Mouse (Mus musculus) right cerebral cortex, adult 2 months (tissue): ENCODE results near the gene Cpsf6.

Experiments
- DNase-seq, 2 experiments: peaks; one replicate each; pipeline ENCODE4 v3.0.0; 2021 to 2022; ENCODE audit warnings: low spot score in 2 of 2

Cpsf6 gene

DNA sequence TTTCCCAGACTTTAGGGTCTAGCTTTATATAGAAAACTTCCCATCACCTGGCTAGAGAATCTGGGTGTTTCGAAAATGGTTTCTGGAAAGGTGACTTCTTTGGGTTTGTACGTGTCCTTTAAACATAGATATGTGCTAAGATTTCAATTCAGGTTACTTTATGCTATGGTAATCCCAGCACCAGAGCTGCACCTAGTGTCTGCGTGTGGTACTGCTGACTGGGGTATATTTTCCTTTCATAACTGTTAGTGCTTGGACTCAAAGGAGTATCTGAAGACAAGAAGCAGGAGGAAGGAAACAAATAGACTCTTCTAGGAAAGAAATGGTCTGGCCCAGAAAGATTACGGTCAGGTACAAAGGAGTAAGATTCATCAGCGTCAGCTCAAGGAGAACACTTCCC lies 49.3 kb downstream of the Cpsf6 start:
- DNase-seq: no peak

DNA sequence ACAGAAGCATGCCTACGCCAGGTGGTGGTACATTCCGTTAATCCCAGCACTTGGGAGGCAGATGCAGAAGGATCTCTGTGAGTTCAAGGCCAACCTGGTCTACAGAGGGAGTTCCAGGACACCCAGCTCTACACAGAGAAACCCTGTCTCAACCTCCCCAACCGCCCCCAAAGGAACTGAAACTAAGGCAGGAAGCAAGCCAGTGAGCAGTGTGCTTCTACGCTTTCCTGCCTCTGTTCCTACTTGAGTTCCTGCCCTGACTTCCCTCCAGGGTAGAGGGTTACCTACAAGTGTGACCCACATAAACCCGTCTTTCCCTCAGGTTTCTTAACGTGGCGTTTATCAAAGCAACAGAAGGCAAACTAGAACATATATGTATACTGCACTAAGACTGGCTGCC lies 56.0 kb downstream of the Cpsf6 start:
- no peak for DNase-seq

DNA sequence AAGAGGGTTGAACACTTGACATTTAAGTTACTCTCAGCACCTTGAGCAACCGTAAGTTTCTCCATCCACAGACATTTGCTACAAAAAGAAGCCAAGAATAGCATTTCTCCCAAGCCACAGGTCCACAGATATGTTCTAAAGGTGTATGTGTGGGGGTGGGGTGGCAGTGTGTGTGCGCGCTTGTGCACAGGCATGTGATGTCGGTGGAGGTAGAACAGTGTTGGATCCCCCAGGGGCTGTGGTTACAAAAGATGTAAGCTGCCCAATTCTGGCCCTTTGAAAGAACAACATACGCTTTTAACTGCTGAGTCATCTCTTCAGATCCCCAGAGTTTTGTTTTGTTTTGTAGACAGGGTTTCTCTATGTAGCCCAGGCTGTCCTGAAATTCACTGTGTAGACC lies 57.2 kb downstream of the Cpsf6 start:
- DNase-seq: no peak

DNA sequence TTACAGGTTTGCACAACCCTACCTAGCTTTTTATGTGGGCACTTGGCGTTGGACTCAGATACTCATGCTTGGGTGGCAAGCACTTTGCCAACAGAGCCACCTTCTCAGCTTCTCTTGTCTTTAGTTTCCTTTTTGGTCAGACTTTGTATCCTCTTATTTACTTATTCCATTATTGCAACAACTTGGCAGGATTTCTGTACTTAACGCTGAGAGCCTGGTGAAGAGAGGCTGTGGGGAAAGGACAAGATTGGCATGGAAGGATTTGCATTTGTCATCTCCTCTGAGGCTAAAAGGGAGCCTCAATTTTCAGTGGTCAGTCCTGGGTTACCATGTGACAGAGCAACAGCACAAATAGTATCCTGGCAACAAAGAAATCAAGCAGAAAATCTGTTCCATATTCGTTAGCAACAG lies 59.2 kb downstream of the Cpsf6 start:
- DNase-seq: no peak

DNA sequence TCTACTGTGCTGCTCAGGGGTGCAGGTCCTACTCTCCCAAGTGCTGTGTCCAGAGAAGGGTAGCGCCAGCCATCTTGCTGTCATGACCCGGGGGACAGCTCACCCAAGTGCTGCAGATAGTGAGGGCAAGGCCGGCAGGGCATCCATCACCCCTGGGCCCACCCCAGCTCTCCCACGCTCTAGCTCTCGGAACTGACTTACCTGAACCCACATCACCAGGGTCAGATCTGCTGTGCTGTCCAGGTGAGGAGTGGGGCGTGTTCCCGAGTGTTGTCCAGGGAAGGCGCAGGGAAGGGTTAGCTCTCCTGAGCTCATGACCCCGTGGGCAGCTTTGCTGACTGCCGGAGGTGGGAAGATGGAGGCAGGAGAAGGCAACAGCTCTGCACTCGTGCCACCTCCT lies 63.4 kb downstream of the Cpsf6 start:
- no peak for DNase-seq

DNA sequence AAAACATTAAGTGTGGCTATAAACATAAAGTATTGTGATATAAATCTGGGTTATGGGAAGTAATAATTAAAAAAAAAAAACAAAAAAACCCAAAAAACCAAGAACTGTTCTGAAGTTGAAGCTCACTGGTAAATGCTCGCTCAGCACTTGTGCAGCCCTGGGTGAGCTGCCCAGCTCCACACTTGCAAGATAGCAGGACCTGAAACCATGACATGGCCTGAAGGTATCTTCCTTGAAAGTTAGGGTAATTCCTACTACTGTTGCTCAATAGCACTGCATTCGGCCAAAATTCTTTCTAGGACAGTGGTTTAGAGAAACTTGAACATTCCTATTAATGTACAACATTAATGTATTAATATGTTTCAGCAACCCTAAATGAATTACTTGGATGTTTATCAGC lies 66.7 kb downstream of the Cpsf6 start:
- DNase-seq: no peak

DNA sequence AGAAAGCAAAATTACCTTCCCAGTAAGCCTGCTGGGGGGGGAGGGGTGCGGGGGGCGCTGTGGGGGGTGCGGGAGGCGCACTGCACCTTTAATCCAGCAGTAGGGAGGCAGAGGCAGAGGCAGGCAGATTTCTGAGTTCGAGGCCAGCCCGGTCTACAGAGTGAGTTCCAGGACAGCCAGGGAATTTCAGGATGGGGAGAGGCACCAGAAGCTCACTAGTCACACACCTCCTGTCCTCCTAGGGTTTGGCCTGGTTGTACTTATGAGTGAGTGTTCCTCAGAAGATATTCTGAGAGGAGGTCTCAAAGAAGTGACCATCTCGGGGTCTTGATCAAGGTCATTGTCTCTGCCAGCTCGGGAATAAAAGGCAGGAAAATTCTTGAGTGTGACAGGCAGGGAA lies 67.6 kb downstream of the Cpsf6 start:
- no peak for DNase-seq

DNA sequence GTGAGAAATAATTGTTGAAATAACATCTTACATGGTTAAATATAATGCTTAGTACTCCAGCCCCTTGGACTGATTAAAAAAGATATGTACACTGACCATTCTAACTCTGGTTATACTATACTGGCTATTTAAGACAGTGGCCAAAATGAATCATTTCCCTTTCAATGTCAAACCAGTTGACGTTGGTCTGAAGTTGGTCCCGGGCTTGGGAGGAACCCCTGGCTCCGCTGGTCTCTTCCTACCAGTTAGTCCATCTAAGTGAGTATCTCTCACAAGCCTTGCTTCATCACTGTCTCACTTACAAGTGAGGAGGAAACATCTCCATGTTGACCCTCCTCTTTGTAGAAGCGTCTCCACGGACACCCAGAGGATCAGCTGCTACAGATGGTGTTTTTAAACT lies 75.4 kb downstream of the Cpsf6 start:
- DNase-seq: no peak

DNA sequence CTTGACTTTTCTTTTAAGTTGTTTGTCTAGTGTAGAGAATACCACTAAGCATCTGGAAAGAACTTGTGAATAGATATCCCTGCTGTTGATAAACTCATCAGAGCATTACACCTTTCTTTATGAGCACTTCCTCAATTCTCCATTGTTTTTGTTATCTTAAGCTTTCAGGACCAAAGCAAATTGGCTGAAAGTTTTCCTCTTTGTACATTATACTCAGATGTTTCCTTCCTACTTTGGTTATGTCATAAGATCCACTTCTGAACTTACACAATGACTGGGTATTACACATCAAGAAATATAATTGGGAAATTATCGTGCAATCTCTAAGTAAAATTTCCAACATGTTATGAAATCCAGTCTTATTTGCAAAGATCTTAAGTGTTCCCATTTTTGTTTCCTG lies 78.1 kb downstream of the Cpsf6 start:
- DNase-seq: no peak

DNA sequence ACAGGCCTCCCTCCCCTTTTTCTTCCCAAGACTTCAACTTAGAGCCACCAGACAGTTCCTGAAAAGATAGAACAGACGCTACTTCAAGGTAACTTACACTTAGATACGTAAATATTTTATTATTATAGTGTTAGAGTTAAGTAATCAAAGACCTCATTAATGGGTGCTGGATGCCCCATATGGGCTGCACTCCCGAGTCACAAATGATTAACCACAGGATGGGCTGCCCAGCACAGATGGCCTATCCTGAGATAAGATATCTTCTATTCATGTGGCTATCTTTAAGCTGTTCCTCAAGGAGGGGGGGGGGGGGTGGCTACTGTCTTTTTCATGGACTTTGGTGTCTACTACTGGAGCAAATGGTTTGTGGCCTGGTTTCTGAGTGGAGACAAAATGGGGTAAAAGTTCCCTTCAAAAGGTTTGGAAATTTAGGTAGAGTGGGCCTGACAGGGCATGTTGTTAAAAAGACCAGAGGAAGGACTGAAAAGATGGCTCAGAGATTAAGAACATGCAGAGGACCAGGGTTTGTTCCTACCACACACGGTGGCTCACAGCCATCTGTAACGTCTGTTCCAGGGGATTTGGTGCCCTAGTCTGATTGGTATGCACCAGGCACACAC lies 79.8 kb downstream of the Cpsf6 start:
- no peak for DNase-seq

DNA sequence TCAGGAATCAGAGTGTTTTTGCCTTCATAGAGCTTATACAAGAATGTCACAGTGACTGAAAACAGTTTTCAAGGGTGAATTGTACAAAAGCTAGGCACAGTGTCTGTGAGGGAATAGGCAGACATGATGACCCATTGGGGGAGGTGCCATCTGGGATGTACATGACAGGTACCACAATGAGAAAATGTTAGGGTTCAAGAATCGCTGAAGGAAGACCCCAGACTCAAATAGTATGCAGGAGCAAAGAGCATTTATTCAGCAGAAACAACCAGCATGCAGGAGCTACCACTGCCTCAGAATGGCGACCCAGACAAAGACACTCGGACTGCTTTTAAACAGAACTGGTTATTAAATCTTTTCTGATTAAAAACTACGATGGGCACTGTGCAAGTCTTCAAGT lies 80.7 kb downstream of the Cpsf6 start:
- DNase-seq: no peak

DNA sequence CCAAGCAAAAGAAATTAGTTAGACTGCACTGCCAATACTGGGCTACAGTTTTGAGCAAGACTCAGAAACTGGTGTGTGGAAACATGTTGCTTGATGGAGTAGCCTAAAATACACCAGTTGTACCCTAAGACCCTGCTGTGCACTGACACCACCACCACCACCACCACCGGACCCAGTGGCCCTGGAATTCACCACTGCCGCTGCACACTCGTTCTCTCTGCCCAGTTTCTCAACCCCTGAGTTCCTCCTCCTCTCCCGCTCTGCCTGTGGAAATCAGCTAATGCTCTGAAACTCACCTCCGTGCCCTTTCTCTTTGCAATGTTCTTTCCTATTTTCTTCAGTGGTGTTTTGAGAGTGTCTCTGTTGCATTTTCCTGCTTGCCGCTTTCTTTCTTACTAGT lies 81.5 kb downstream of the Cpsf6 start:
- DNase-seq: no peak
